Mouse (Mus musculus): ENCODE data around the gene Lce1g. TPM values are rescaled to one million over a fixed set of nuclear protein-coding genes. Genes with fewer than 3 reads are reported as not detected.

Lce1g gene
- not detected in 2 replicates for polyA plus RNA-seq (2012; ENCODE audit: insufficient read depth, insufficient read length, missing spikeins)

GRCm38 (mm10) chr3:92752238-92752637 lies at the start of gene Lce1g:
Gene Lce1g, minus strand, starts transcription at chr3:92752338.
- H3K4me1 ChIP-seq (ENCODE audit: control insufficient read depth, insufficient read depth, insufficient read length, low read length) = no peaks in the 10 kb centered on the region
- H3K27ac ChIP-seq (replicated peaks; ENCODE audit: low read depth, low read length) = no peak within 1 kb of the TSS
- H3K4me3 ChIP-seq (ENCODE audit: insufficient read depth, low read depth, low read length) = no peak within 1 kb of the TSS

DNA sequence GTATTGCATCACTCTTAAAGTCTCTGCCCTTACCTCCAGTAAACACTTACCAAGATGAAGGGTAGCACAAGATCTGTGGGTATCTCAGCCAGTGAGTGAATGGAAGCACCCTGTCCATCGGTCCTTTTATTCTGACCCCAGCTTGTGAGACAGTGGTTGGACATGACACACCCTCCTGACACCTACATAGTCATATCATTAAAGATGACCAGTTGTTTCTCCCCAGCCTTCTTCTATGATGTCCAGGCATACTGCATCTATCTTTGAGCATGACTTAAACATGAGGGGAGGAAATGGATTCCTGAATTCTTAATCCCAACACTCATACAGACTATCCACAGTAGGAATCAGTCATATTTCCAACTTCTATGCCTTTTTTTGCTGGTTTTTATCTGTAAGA lies 38.3 kb upstream of the Lce1g start, which contains the start of gene Lce1j:
Lce1j (minus strand) TSS at position 101 of the 400 bp plus-strand sequence.
- Histone ChIP-seq H3K4me3 (ENCODE audit: insufficient read depth, low read depth, low read length) (no peak within 1 kb of the TSS), H3K4me1 (ENCODE audit: control insufficient read depth, insufficient read depth, insufficient read length, low read length) (no peaks in the 10 kb centered on the region), H3K27ac (replicated peaks; ENCODE audit: low read depth, low read length) (no peak within 1 kb of the TSS)

DNA sequence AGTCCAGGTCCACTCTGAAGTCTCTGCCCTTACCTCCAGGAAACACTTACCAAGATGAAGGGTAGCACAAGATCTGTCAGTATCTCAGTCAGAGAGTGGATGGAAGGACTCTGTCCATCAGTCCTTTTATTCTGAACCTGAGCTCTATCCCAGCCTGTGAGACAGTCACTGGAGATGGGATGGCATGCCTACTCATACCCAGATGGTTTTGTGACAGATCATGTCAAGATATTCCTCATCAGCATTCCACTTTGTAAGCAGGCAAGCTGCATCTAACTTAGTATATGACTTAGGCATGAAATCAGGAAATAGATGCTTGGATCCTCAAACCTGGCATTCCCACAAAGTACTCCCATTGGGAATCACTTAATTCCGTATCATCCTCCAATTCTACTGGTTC lies 26.7 kb upstream of the Lce1g start, which contains the start of gene Lce1i:
Lce1i (minus strand) TSS at position 101 of the 400 bp plus-strand sequence.
- no peak within 1 kb of the TSS for H3K27ac ChIP-seq (replicated peaks; ENCODE audit: low read depth, low read length)
- no peaks in the 10 kb centered on the region for H3K4me1 ChIP-seq (ENCODE audit: control insufficient read depth, insufficient read depth, insufficient read length, low read length)
- H3K4me3 ChIP-seq (ENCODE audit: insufficient read depth, low read depth, low read length) = no peak within 1 kb of the TSS

DNA sequence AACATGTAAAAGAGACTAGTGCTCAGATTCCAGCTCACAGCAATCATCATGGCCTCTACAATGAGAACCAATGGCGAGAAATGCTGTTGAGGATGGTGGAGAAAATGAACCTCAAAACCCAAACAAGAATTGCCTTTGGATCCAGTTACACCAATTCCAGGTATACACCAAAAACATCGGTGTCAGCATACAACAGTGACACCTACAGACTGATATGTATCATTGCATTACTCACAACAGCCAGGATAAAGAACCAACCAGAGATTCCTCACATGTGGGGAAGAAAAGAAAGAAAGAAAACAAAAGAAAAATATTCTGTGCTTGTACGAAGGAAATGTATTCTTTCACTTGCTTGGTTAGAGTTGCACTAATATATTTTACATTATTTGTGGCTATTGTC lies 19.4 kb upstream of the Lce1g start:
- H3K27ac ChIP-seq (replicated peaks; ENCODE audit: low read depth, low read length) = no peak overlapping the region
- H3K4me1 ChIP-seq (ENCODE audit: control insufficient read depth, insufficient read depth, insufficient read length, low read length) = no peaks in the 10 kb centered on the region
- no peak overlapping the region for H3K4me3 ChIP-seq (ENCODE audit: insufficient read depth, low read depth, low read length)

DNA sequence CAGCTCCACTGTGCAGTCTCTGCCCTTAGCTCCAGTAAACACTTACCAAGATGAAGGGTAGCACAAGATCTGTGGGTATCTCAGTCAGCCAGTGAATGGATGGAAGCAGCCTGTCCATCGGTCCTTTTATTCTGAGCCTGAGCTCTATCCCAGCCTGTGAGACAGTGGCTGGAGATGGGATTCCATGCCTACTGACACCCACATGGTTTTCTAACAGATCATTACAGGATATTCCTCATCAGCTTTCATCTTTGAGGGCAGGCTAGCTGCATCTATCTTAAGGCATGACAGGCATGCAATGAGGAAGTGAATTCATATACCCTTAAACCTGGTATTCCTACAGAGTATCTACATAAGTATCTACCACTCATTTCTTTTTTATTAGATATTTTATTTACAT lies 12.8 kb upstream of the Lce1g start, which contains the start of gene Lce1h:
Lce1h (minus strand) TSS at position 101 of the 400 bp plus-strand sequence.
- Histone ChIP-seq H3K27ac (replicated peaks; ENCODE audit: low read depth, low read length) (no peak within 1 kb of the TSS), H3K4me3 (ENCODE audit: insufficient read depth, low read depth, low read length) (no peak within 1 kb of the TSS), H3K4me1 (ENCODE audit: control insufficient read depth, insufficient read depth, insufficient read length, low read length) (no peaks in the 10 kb centered on the region)

DNA sequence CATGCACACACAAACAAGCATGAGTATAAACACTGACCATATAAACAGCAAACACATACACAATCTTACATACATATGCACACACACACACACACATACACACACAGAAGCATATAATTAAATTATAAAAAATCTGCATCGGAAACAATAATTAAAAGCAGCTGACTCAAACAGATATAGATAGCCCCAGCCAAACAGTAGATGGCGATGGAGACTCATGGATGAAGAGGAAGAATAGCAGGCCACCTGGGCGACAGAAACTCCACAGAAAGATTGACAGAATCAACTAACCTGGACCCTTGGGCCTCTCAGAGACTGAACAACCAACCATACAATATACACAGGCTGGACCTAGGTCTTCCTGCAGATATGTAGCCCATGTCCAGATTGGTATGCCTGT lies 1.1 kb upstream of the Lce1g start:
- Histone ChIP-seq H3K4me1 (ENCODE audit: control insufficient read depth, insufficient read depth, insufficient read length, low read length) (no peaks in the 10 kb centered on the region), H3K4me3 (ENCODE audit: insufficient read depth, low read depth, low read length) (no peak overlapping the region), H3K27ac (replicated peaks; ENCODE audit: low read depth, low read length) (no peak overlapping the region)

DNA sequence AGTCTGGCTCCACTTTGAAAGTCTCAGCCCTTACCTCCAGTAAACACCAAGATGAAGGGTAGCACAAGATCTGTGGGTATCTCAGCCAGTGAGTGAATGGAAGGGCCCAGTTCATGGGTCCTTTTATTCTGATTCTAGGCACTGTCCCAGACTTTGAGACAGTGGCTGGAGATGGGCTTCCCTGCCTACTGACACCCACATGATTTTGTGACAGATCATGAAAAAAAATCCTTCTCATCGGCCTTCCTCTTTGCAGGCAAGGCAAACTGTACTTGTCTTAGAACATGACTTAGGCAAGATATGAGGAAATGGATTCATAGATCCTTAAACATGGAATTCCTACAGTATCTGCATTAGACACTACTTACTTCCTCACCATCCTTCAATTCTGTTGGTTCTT lies 13.1 kb downstream of the Lce1g start, which contains the start of gene Gm38119:
Gm38119 (minus strand) TSS at position 101 of the 400 bp plus-strand sequence.
- H3K4me1 ChIP-seq (ENCODE audit: control insufficient read depth, insufficient read depth, insufficient read length, low read length) = no peaks in the 10 kb centered on the region
- no peak within 1 kb of the TSS for H3K27ac ChIP-seq (replicated peaks; ENCODE audit: low read depth, low read length)
- H3K4me3 ChIP-seq (ENCODE audit: insufficient read depth, low read depth, low read length) = no peak within 1 kb of the TSS

DNA sequence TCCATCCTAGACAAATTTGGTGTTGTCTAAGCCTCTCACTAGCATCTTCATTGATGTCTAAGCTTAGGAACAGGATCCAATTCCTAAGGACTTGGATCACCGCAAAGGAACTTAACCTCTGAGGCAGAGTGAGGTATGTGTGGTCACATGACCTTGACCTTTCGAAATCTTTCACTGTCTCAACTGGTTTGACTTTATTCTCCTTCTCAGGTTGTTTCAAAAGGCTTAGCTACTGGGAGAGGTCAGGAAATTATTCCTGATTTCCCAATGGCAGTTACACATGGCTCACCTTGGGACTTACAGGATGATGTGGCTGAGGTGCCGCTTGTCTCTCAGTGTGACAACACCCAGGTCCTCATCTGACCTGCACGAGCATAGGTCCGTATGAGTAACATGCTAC lies 29.5 kb downstream of the Lce1g start:
- no peak overlapping the region for H3K27ac ChIP-seq (replicated peaks; ENCODE audit: low read depth, low read length)
- no peaks in the 10 kb centered on the region for H3K4me1 ChIP-seq (ENCODE audit: control insufficient read depth, insufficient read depth, insufficient read length, low read length)
- H3K4me3 ChIP-seq (ENCODE audit: insufficient read depth, low read depth, low read length) = no peak overlapping the region

- Histone ChIP-seq H3K27ac (replicated peaks; ENCODE audit: low read depth, low read length) (no peak within 1 kb of the TSS), H3K4me3 (ENCODE audit: insufficient read depth, low read depth, low read length) (no peak within 1 kb of the TSS), H3K4me1 (ENCODE audit: control insufficient read depth, insufficient read depth, insufficient read length, low read length) (no peaks in the 10 kb centered on the region)
Observed at GRCm38 (mm10) chr3:92720250-92720649, 31.9 kb downstream of the Lce1g start, which contains the start of gene Lce1f. Gene Lce1f, minus strand, starts transcription at chr3:92720350.

GRCm38 (mm10) chr3:92715122-92715521 lies 37.0 kb downstream of the Lce1g start:
- H3K4me3 ChIP-seq (ENCODE audit: insufficient read depth, low read depth, low read length) = no peak overlapping the region
- no peaks in the 10 kb centered on the region for H3K4me1 ChIP-seq (ENCODE audit: control insufficient read depth, insufficient read depth, insufficient read length, low read length)
- H3K27ac ChIP-seq (replicated peaks; ENCODE audit: low read depth, low read length) = no peak overlapping the region

DNA sequence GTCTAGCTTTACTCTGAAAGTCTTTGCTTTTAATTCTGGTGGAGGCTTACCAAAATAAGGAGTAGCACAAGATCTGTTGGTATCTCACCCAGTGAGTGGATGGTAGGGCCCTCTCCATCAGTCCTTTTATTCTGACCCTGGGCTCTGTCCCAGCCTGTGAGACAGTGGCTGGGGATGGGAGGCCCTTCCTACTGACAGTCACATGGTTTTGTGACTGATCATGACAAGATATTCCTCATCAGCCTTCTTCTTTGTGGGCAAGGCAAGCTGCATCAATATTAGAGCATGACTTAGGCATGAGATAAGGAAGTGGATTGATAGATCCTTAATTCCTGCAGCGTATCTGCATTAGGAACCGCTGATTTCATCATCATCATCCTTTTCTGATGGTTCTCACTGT lies 43.2 kb downstream of the Lce1g start, which contains the start of gene Lce1e:
Lce1e (minus strand) TSS at position 101 of the 400 bp plus-strand sequence.
- Histone ChIP-seq H3K4me1 (ENCODE audit: control insufficient read depth, insufficient read depth, insufficient read length, low read length) (no peaks in the 10 kb centered on the region), H3K4me3 (ENCODE audit: insufficient read depth, low read depth, low read length) (no peak within 1 kb of the TSS), H3K27ac (replicated peaks; ENCODE audit: low read depth, low read length) (no peak within 1 kb of the TSS)

Other genes starting within 250 kb of the Lce1g start
- gene 2310046K23Rik, start 217.8 kb downstream of the Lce1g start, polyA plus RNA-seq (2012; ENCODE audit: insufficient read depth, insufficient read length, missing spikeins) = not detected in 2 replicates
- gene Ivl, start 178.6 kb downstream of the Lce1g start, polyA plus RNA-seq (2012; ENCODE audit: insufficient read depth, insufficient read length, missing spikeins) = not detected in 2 replicates
- not detected in 2 replicates for gene Smcp, start 163.3 kb downstream of the Lce1g start, polyA plus RNA-seq (2012; ENCODE audit: insufficient read depth, insufficient read length, missing spikeins)
- not detected in 2 replicates for gene 2210017I01Rik, start 144.8 kb downstream of the Lce1g start, polyA plus RNA-seq (2012; ENCODE audit: insufficient read depth, insufficient read length, missing spikeins)
- not detected in 2 replicates for gene Lce6a, start 130.7 kb downstream of the Lce1g start, polyA plus RNA-seq (2012; ENCODE audit: insufficient read depth, insufficient read length, missing spikeins)
- gene Lce1a1, start 104.0 kb downstream of the Lce1g start, polyA plus RNA-seq (2012; ENCODE audit: insufficient read depth, insufficient read length, missing spikeins) = not detected in 2 replicates
- gene Lce1b, start 95.4 kb downstream of the Lce1g start, polyA plus RNA-seq (2012; ENCODE audit: insufficient read depth, insufficient read length, missing spikeins) = not detected in 2 replicates
- not detected in 2 replicates for gene Lce1a2, start 82.0 kb downstream of the Lce1g start, polyA plus RNA-seq (2012; ENCODE audit: insufficient read depth, insufficient read length, missing spikeins)
- not detected in 2 replicates for gene Lce1c, start 73.1 kb downstream of the Lce1g start, polyA plus RNA-seq (2012; ENCODE audit: insufficient read depth, insufficient read length, missing spikeins)
- gene Lce1d, start 65.1 kb downstream of the Lce1g start, polyA plus RNA-seq (2012; ENCODE audit: insufficient read depth, insufficient read length, missing spikeins) = not detected in 2 replicates
- gene Lce1e, start 43.3 kb downstream of the Lce1g start, polyA plus RNA-seq (2012; ENCODE audit: insufficient read depth, insufficient read length, missing spikeins) = not detected in 2 replicates
- not detected in 2 replicates for gene Lce1f, start 32.0 kb downstream of the Lce1g start, polyA plus RNA-seq (2012; ENCODE audit: insufficient read depth, insufficient read length, missing spikeins)
- not detected in 2 replicates for gene Gm38119, start 13.2 kb downstream of the Lce1g start, polyA plus RNA-seq (2012; ENCODE audit: insufficient read depth, insufficient read length, missing spikeins)
- not detected in 2 replicates for gene Lce1h, start 12.7 kb upstream of the Lce1g start, polyA plus RNA-seq (2012; ENCODE audit: insufficient read depth, insufficient read length, missing spikeins)
- gene Lce1i, start 26.6 kb upstream of the Lce1g start, polyA plus RNA-seq (2012; ENCODE audit: insufficient read depth, insufficient read length, missing spikeins) = not detected in 2 replicates
- gene Lce1j, start 38.2 kb upstream of the Lce1g start, polyA plus RNA-seq (2012; ENCODE audit: insufficient read depth, insufficient read length, missing spikeins) = not detected in 2 replicates
- not detected in 2 replicates for gene Lce1k, start 55.6 kb upstream of the Lce1g start, polyA plus RNA-seq (2012; ENCODE audit: insufficient read depth, insufficient read length, missing spikeins)
- not detected in 2 replicates for gene Kprp, start 74.9 kb upstream of the Lce1g start, polyA plus RNA-seq (2012; ENCODE audit: insufficient read depth, insufficient read length, missing spikeins)
- gene Lce1l, start 98.9 kb upstream of the Lce1g start, polyA plus RNA-seq (2012; ENCODE audit: insufficient read depth, insufficient read length, missing spikeins) = not detected in 2 replicates
- gene 2310050C09Rik, start 117.9 kb upstream of the Lce1g start, polyA plus RNA-seq (2012; ENCODE audit: insufficient read depth, insufficient read length, missing spikeins) = not detected in 2 replicates
- not detected in 2 replicates for gene Lce3a, start 173.9 kb upstream of the Lce1g start, polyA plus RNA-seq (2012; ENCODE audit: insufficient read depth, insufficient read length, missing spikeins)
- gene Lce3b, start 180.6 kb upstream of the Lce1g start, polyA plus RNA-seq (2012; ENCODE audit: insufficient read depth, insufficient read length, missing spikeins) = not detected in 2 replicates
- not detected in 2 replicates for gene Lce3c, start 192.1 kb upstream of the Lce1g start, polyA plus RNA-seq (2012; ENCODE audit: insufficient read depth, insufficient read length, missing spikeins)
- not detected in 2 replicates for gene Lce3d, start 205.1 kb upstream of the Lce1g start, polyA plus RNA-seq (2012; ENCODE audit: insufficient read depth, insufficient read length, missing spikeins)
- not detected in 2 replicates for gene Lce3e, start 214.7 kb upstream of the Lce1g start, polyA plus RNA-seq (2012; ENCODE audit: insufficient read depth, insufficient read length, missing spikeins)
- gene Lce3f, start 239.9 kb upstream of the Lce1g start, polyA plus RNA-seq (2012; ENCODE audit: insufficient read depth, insufficient read length, missing spikeins) = not detected in 2 replicates